Mouse (Mus musculus) liver, embryonic 14.5 days (tissue): Measurements from ENCODE around the gene Tspan1. TPM values are rescaled to one million over a fixed set of nuclear protein-coding genes. Genes with fewer than 3 reads are reported as not detected.

Source experiments
- ATAC-seq: fragments of 200-750 bp; cut with Nextera tagmentation; 2 replicates; pipeline ENCODE4 v1.8.0; 2017; ENCODE audit warnings: moderate number of reproducible peaks, mild to moderate bottlenecking, moderate library complexity; ENCODE audit not compliant: insufficient read depth
- DNase-seq, 3 experiments: peaks; one replicate each; pipeline ENCODE4 v3.0.0-alpha.2; 2012 to 2013; ENCODE audit warnings: low read depth in 3 of 3, low spot score in 3 of 3
- H3K27ac ChIP-seq: fragments of 300-500 bp; sonication (generic); 2 replicates; pipeline ENCODE4 v1.5.1; 2014; ENCODE audit warnings: moderate library complexity, mild to moderate bottlenecking, control low read depth, inconsistent platforms
- H3K27me3 ChIP-seq: fragments of 300-500 bp; sonication (generic); 2 replicates; pipeline ENCODE4 v1.6.1; 2014; ENCODE audit warnings: mild to moderate bottlenecking, low read length, moderate library complexity; ENCODE audit not compliant: control insufficient read depth, insufficient read depth
- H3K36me3 ChIP-seq: fragments of 300-500 bp; sonication (generic); replicated peaks from 2 replicates; pipeline ENCODE4 v1.6.1; 2014; ENCODE audit warnings: low read depth; ENCODE audit not compliant: control insufficient read depth, insufficient read depth
- H3K4me1 ChIP-seq, 2 experiments: fragments of 200-500 bp in 1 of 2; fragments of 300-500 bp in 1 of 2; sonication (generic) in 1 of 2; replicated peaks; 2 replicates each; pipeline ENCODE4 v1.6.1; 2012 to 2014; ENCODE audit warnings: antibody characterized with exemption in 1 of 2, inconsistent platforms in 1 of 2, low read length in 1 of 2; ENCODE audit not compliant: control insufficient read depth in 2 of 2, insufficient read depth in 2 of 2
- H3K4me2 ChIP-seq: fragments of 300-500 bp; sonication (generic); 2 replicates; pipeline ENCODE4 v1.6.1; 2014; ENCODE audit warnings: low read depth, mild to moderate bottlenecking, control low read depth, moderate library complexity
- H3K4me3 ChIP-seq, 2 experiments: fragments of 200-500 bp in 1 of 2; fragments of 300-500 bp in 1 of 2; sonication (generic) in 1 of 2; 2 replicates each; pipeline ENCODE4 v1.5.1; 2012 to 2014; ENCODE audit warnings: low read depth in 2 of 2, low read length in 2 of 2, mild to moderate bottlenecking in 2 of 2, control low read depth in 1 of 2, inconsistent platforms in 1 of 2, moderate library complexity in 1 of 2; ENCODE audit not compliant: insufficient read depth in 1 of 2
- H3K9ac ChIP-seq: fragments of 300-500 bp; sonication (generic); replicated peaks from 2 replicates; pipeline ENCODE4 v1.6.1; 2014; ENCODE audit warnings: mild to moderate bottlenecking, control low read depth, moderate library complexity
- H3K9me3 ChIP-seq: fragments of 300-500 bp; sonication (generic); 2 replicates; pipeline ENCODE4 v1.6.1; 2016; ENCODE audit warnings: low read length, mixed read lengths; ENCODE audit not compliant: control insufficient read depth
- CTCF ChIP-seq: IDR thresholded peaks from 2 replicates; pipeline ENCODE4 v1.5.1; 2016; ENCODE audit warnings: antibody characterized with exemption, low read depth, control low read depth
- EP300 ChIP-seq: IDR thresholded peaks from 2 replicates; pipeline ENCODE4 v1.6.1; 2016; ENCODE audit warnings: antibody characterized with exemption, low read depth
- WGBS: fragments of 180-500 bp; shearing (Covaris S2); extraction: QIAGEN DNeasy Blood & Tissue Kit; methylation state at CpG from one replicate; pipeline ENCODE4 v1.1.7; 2014; ENCODE audit not compliant: insufficient replicate concordance; 5-methylcytosine and 5-hydroxymethylcytosine counted together
- polyA plus RNA-seq, 2 experiments: library from polyadenylated mRNA; depleted of rRNA in 1 of 2; stranded (reverse) in 1 of 2; unstranded in 1 of 2; fragments of >200 nt; fragmentation: Nextera tagmentation in 1 of 2; extraction: Ambion mirVana in 1 of 2; gene quantifications; 2 replicates each; pipeline versions ENCODE4 v1.2.1 to v1.2.3; 2012 to 2014

Tspan1 gene
- polyA plus RNA-seq, 2 experiments: not detected

DNA sequence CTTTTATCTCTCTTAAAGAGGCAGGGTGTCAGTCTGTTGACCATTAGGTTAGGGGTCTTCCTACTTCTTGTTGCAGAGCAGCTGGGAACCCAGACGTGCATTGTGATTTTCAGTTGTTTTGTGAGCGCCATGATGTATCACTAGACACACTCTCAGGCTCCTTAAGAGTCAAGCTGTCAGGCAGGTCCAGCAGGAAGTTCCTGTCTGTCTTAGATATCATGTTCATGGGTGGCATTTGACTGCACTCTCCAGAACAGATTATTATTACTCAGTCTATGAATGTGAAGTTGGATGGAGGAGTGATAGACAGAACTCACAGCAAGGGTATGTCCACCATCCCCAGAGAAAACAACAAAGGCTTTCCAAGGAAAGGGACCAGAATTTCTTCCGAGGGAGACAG, 37.0 kb upstream of the Tspan1 start:
- WGBS: 30% methylated on average over 3 of the region's 3 CpGs
- ATAC-seq: no peak
- Histone ChIP-seq H3K4me1 (no peaks in the 10 kb centered on the region), H3K36me3 (no peaks in the 10 kb centered on the region), H3K9me3 (no peaks in the 10 kb centered on the region), H3K4me3 (no peak overlapping the region), H3K9ac (no peak overlapping the region), H3K4me2 (no peak overlapping the region), H3K27me3 (no peaks in the 10 kb centered on the region), H3K27ac (no peak overlapping the region)
- no peak for DNase-seq
- no peak for TF ChIP-seq CTCF
- TF ChIP-seq EP300: no peak

DNA sequence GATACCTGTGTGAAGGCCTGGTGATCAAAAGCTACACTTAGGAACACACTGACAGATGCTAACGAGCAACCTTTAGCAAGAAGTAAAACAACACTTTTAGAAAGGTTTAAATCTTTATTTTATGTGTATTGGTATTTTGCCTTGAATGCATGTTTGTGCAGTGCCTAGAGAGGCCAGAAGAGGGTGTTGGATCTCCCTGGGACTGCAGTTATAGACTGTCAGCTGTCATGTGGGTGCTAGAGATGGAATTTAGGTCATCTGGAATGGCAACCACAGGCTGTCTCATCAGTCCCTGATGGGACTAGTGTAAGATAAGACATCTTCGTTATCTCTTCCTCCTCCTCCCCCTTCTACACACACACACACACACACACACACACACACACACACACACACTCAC, 31.0 kb upstream of the Tspan1 start:
- H3K27ac ChIP-seq: no peak overlapping the region
- no peaks in the 10 kb centered on the region for H3K36me3 ChIP-seq
- peak; percentile 41 for TF ChIP-seq CTCF
- TF ChIP-seq EP300: no peak
- H3K4me3 ChIP-seq: no peak overlapping the region
- no peaks in the 10 kb centered on the region for H3K27me3 ChIP-seq
- peaks cover 15 to 16% of the 10 kb centered on the region in 2 experiments for H3K4me1 ChIP-seq
- DNase-seq: no peak
- no peak overlapping the region for H3K9ac ChIP-seq
- H3K9me3 ChIP-seq: no peaks in the 10 kb centered on the region
- no peak overlapping the region for H3K4me2 ChIP-seq
- 39% methylated on average over 2 of the region's 2 CpGs for WGBS
- no peak for ATAC-seq

DNA sequence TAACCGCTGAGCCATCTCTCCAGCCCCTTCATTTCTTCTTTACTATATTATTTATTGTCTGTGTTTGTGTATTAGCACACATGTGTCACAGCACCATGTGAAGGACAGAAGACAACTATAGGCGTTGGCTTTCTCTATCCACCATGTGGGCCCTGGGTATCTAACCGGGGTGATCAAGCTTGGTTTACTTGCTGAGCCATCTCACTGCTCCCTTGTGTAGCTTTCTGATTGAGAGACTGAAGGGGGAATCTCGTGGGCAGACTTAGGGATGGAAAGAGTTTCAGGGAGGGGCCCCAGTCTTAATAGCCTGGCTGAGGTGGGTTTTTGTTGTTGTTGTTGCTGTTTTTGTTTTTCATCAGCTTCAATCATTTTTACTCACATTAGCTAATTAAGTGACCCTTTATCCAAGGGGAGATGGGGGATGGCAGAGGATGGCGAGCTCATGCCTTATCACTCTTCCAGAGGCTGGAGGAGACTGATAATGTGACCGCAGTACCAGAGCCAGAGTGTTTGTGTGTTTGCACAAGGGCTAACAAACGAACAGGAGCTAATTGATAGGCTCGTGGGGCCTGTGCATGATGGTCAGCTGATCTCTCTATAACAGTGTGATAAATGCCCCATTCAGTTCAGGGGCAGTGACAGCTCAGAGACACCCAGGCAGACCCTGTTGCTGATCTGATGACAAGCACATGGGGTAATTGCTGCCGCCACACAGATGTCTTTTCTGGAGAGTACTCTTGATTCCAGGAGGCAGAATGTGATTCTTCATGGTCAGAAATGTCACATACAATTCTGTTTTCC, 26.4 kb upstream of the Tspan1 start:
- WGBS: 16% methylated on average over 9 of the region's 9 CpGs
- Histone ChIP-seq H3K27ac (peak overlapping the region; percentile 87), H3K36me3 (no peaks in the 10 kb centered on the region), H3K27me3 (no peaks in the 10 kb centered on the region), H3K4me1 (peaks cover 21 to 23% of the 10 kb centered on the region in 2 experiments), H3K4me3 (no peak overlapping the region), H3K9ac (peak overlapping the region; percentile 57), H3K4me2 (peak overlapping the region; percentile 48), H3K9me3 (no peaks in the 10 kb centered on the region)
- DNase-seq (peak; percentile 67 to 76 (median 73)), ATAC-seq (peak; percentile 98)
- TF ChIP-seq EP300: peak; percentile 87
- no peak for TF ChIP-seq CTCF

DNA sequence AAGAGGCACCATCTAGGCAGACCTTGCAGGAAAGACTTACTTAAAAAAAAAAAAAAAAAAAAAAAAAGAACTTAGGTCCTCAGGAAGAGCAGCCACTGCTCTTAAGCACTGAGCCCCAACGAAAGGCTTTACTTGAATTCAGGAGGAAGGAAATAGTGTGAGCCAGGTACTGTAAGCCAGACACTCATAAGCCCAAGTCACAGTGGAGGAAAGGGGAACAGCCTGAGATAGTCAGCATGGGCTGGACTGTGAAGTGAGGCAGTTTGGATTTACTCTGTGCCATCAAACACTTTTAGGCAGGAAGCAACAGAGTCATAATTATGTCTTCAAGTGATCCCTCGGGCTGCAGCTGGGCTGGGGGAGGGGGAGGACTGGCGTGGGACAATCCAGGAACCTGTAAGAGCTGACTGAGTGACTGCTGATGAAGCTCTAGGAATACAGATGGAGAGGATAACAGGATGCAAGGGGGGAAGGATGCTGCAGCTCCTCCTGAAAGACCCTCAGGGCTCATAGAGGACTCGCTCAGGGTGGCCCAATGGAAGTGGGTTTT, 25.0 kb upstream of the Tspan1 start:
- 43% methylated on average over 4 of the region's 4 CpGs for WGBS
- Histone ChIP-seq H3K4me2 (no peak overlapping the region), H3K4me3 (no peak overlapping the region), H3K36me3 (no peaks in the 10 kb centered on the region), H3K9ac (no peak overlapping the region), H3K4me1 (peaks cover 21 to 23% of the 10 kb centered on the region in 2 experiments), H3K9me3 (no peaks in the 10 kb centered on the region), H3K27me3 (no peaks in the 10 kb centered on the region), H3K27ac (no peak overlapping the region)
- ATAC-seq (no peak), DNase-seq (no peak)
- TF ChIP-seq CTCF (no peak), EP300 (no peak)

DNA sequence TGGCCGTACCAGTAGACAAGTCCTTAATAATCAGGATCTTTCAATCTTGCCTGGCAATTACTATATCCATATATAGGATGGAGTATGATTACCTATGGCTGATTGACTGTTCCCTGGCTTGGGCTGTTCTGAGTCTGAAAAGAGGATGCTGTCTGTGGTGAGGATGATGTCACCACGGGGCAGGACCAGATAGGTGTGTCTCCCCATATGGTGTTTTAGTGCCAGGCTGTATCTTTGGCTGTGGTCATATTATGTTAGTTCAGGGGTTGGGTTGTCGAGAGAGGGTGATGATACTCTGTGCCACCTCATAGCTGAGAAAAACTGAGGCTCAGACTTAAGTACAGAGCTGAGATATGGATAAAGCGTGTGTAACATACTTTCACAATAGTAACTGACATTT, 17.7 kb upstream of the Tspan1 start:
- H3K4me1 ChIP-seq: no peaks in the 10 kb centered on the region
- H3K36me3 ChIP-seq: no peaks in the 10 kb centered on the region
- no peaks in the 10 kb centered on the region for H3K9me3 ChIP-seq
- H3K27ac ChIP-seq: no peak overlapping the region
- 47% methylated on average over 4 of the region's 4 CpGs for WGBS
- no peak overlapping the region for H3K4me3 ChIP-seq
- H3K27me3 ChIP-seq: peaks cover 9% of the 10 kb centered on the region
- ATAC-seq: no peak
- DNase-seq: no peak
- no peak overlapping the region for H3K4me2 ChIP-seq
- TF ChIP-seq CTCF (no peak), EP300 (no peak)
- H3K9ac ChIP-seq: no peak overlapping the region
